Mouse (Mus musculus) G1E (cell line): ENCODE data around the gene Tmem44. TPM values are rescaled to one million over a fixed set of nuclear protein-coding genes. Genes with fewer than 3 reads are reported as not detected.

Experiments used
- ATAC-seq: 2 replicates; pipeline ENCODE4 v1.8.0; 2016; ENCODE audit warnings: mild to moderate bottlenecking; ENCODE audit not compliant: insufficient number of reproducible peaks, poor library complexity, low FRiP score, severe bottlenecking; ENCODE audit errors: extremely low read depth
- DNase-seq: peaks from one replicate; pipeline ENCODE4 v3.0.0; 2012; ENCODE audit warnings: low spot score
- H3K27me3 ChIP-seq: 2 replicates; pipeline ENCODE4 v1.6.1; 2012; ENCODE audit warnings: mild to moderate bottlenecking, low read length, inconsistent platforms; ENCODE audit not compliant: insufficient read depth
- H3K36me3 ChIP-seq: replicated peaks from 2 replicates; pipeline ENCODE3; 2012; ENCODE audit warnings: mild to moderate bottlenecking, inconsistent platforms
- H3K4me1 ChIP-seq: 2 replicates; pipeline ENCODE4 v1.6.1; 2012; ENCODE audit warnings: low read depth, low read length, inconsistent platforms, mixed read lengths; ENCODE audit not compliant: insufficient read depth
- H3K4me3 ChIP-seq: 2 replicates; pipeline ENCODE4 v1.5.1; 2012; ENCODE audit warnings: low read depth, mild to moderate bottlenecking, inconsistent platforms, low read length, moderate library complexity, mixed read lengths
- H3K9me3 ChIP-seq: replicated peaks from 2 replicates; pipeline ENCODE4 v1.6.1; 2012; ENCODE audit warnings: inconsistent platforms
- CTCF ChIP-seq: IDR thresholded peaks from 2 replicates; pipeline ENCODE4 v1.5.1; 2012; ENCODE audit warnings: low read depth, low read length, inconsistent platforms, mixed read lengths
- GATA1 ChIP-seq: IDR thresholded peaks from 2 replicates; pipeline ENCODE4 v1.6.1; 2012; ENCODE audit warnings: borderline replicate concordance, low read length, inconsistent platforms, mixed read lengths
- GATA2 ChIP-seq: IDR thresholded peaks from 2 replicates; pipeline ENCODE4 v1.6.1; 2012; ENCODE audit warnings: low read depth, low read length, inconsistent platforms, borderline replicate concordance
- POLR2AphosphoS5 ChIP-seq: IDR thresholded peaks from 2 replicates; pipeline ENCODE4 v1.6.1; 2012; ENCODE audit warnings: low read depth, low read length, inconsistent platforms; ENCODE audit not compliant: insufficient replicate concordance
- TAL1 ChIP-seq: conservative IDR thresholded peaks from 2 replicates; pipeline ENCODE4 v1.6.1; 2012; ENCODE audit warnings: low read depth, low read length, inconsistent platforms, mixed read lengths
- polyA plus RNA-seq: library from polyadenylated mRNA; stranded (reverse); fragments of >175 nt; gene quantifications from 2 replicates; pipeline ENCODE4 v1.2.3, GENCODE M21; 2012
- total RNA-seq, 2 experiments: library from RNA; stranded (forward) in 1 of 2; stranded (reverse) in 1 of 2; fragments of 200-1000 nt in 1 of 2; fragments of >200 nt in 1 of 2; fragmentation: Nextera tagmentation in 1 of 2; gene quantifications; 2 replicates each; pipeline ENCODE4 v1.2.3; 2014 to 2017

Tmem44 gene
- total and polyA plus RNA-seq, 3 experiments = 11.8 to 72.7 (median 25.4) TPM

- no peak for TF ChIP-seq GATA1
- TF ChIP-seq GATA2 = no peak
- TF ChIP-seq CTCF = no peak
- no peak for TF ChIP-seq TAL1
- no peak for TF ChIP-seq POLR2AphosphoS5
- ATAC-seq (no peak), DNase-seq (no peak)
- Histone ChIP-seq H3K36me3 (no peaks in the 10 kb centered on the region), H3K4me1 (peaks cover 16% of the 10 kb centered on the region; the same call in 1 of the 2 replicates), H3K27me3 (peaks cover 10% of the 10 kb centered on the region), H3K9me3 (no peaks in the 10 kb centered on the region), H3K4me3 (no peak overlapping the region)
Observed at GRCm38 (mm10) chr16:30491742-30492141, 58.9 kb downstream of the Tmem44 start.

- TF ChIP-seq TAL1 = no peak
- TF ChIP-seq GATA2 = no peak
- no peak for TF ChIP-seq GATA1
- no peak for TF ChIP-seq POLR2AphosphoS5
- TF ChIP-seq CTCF = no peak
- Histone ChIP-seq H3K27me3 (peaks cover 10% of the 10 kb centered on the region), H3K4me1 (peaks cover 16% of the 10 kb centered on the region; the same call in 1 of the 2 replicates), H3K9me3 (no peaks in the 10 kb centered on the region), H3K4me3 (no peak overlapping the region), H3K36me3 (no peaks in the 10 kb centered on the region)
- DNase-seq = no peak
- ATAC-seq = no peak
Observed at GRCm38 (mm10) chr16:30490791-30491190, 59.9 kb downstream of the Tmem44 start.

GRCm38 (mm10) chr16:30490316-30490715 lies 60.3 kb downstream of the Tmem44 start:
- Histone ChIP-seq H3K27me3 (peaks cover 10% of the 10 kb centered on the region), H3K4me1 (peaks cover 17% of the 10 kb centered on the region; the same call in 1 of the 2 replicates), H3K36me3 (no peaks in the 10 kb centered on the region), H3K9me3 (no peaks in the 10 kb centered on the region), H3K4me3 (no peak overlapping the region)
- DNase-seq = no peak
- no peak for ATAC-seq
- TF ChIP-seq POLR2AphosphoS5 (no peak), TAL1 (no peak), GATA1 (no peak), GATA2 (no peak), CTCF (no peak)

GRCm38 (mm10) chr16:30489662-30490061 lies 61.0 kb downstream of the Tmem44 start:
- no peaks in the 10 kb centered on the region for H3K9me3 ChIP-seq
- H3K27me3 ChIP-seq = peaks cover 10% of the 10 kb centered on the region
- H3K36me3 ChIP-seq = no peaks in the 10 kb centered on the region
- no peak for DNase-seq
- peaks cover 18% of the 10 kb centered on the region; the same call in 1 of the 2 replicates for H3K4me1 ChIP-seq
- no peak for TF ChIP-seq TAL1
- no peak for TF ChIP-seq GATA1
- no peak for TF ChIP-seq CTCF
- ATAC-seq = no peak
- no peak overlapping the region for H3K4me3 ChIP-seq

- TF ChIP-seq POLR2AphosphoS5 (no peak), TAL1 (no peak), CTCF (no peak), GATA1 (no peak), GATA2 (no peak)
- no peaks in the 10 kb centered on the region for H3K36me3 ChIP-seq
- no peaks in the 10 kb centered on the region for H3K9me3 ChIP-seq
- ATAC-seq (no peak), DNase-seq (no peak)
- H3K4me1 ChIP-seq = peaks cover 16% of the 10 kb centered on the region; the same call in 1 of the 2 replicates
- peaks cover 14% of the 10 kb centered on the region for H3K27me3 ChIP-seq
- no peak overlapping the region for H3K4me3 ChIP-seq
Observed at GRCm38 (mm10) chr16:30486498-30486897, 64.1 kb downstream of the Tmem44 start.

GRCm38 (mm10) chr16:30477791-30478190 lies 72.9 kb downstream of the Tmem44 start:
- H3K27me3 ChIP-seq = peaks cover 31% of the 10 kb centered on the region

More at GRCm38 (mm10) chr16:30477791-30478190, 72.9 kb downstream of the Tmem44 start:
- no peak for ATAC-seq
- Histone ChIP-seq H3K4me1 (peaks cover 7% of the 10 kb centered on the region; the same call in 1 of the 2 replicates), H3K36me3 (no peaks in the 10 kb centered on the region), H3K4me3 (no peak overlapping the region), H3K9me3 (no peaks in the 10 kb centered on the region)
- DNase-seq = no peak
- TF ChIP-seq POLR2AphosphoS5 = no peak
- no peak for TF ChIP-seq GATA1
- TF ChIP-seq CTCF = no peak
- no peak for TF ChIP-seq TAL1
- no peak for TF ChIP-seq GATA2
